Mouse (Mus musculus) gastrocnemius, postnatal 25 days (tissue): ENCODE results near the gene Wdcp. TPM values are rescaled to one million over a fixed set of nuclear protein-coding genes. Genes with fewer than 3 reads are reported as not detected.

Experiments
- total RNA-seq, 2 experiments: library from RNA; stranded (reverse); gene quantifications; 1 replicate in 1 of 2; 2 replicates in 1 of 2; pipeline ENCODE4 v1.2.3; 2021

Wdcp gene
- total RNA-seq, 2 experiments from 2014 or later = 4.6 TPM

Other genes starting within 250 kb of the Wdcp start
- under 1 TPM; 0.11 to 0.18 TPM for gene Fam228a, start 104.9 kb upstream of the Wdcp start, total RNA-seq
- gene Pfn4, start 74.3 kb upstream of the Wdcp start, total RNA-seq = 1 to 10 TPM; 1.4 TPM
- 1 to 10 TPM; 4.7 to 5.0 TPM for gene Fam228b, start 74.0 kb upstream of the Wdcp start, total RNA-seq
- 10 to 100 TPM; 31.8 to 35.6 TPM for gene Sf3b6, start 25.8 kb upstream of the Wdcp start, total RNA-seq
- 1 to 10 TPM in 1 of 2 experiments, under 1 TPM in 1; 0.56 to 1.0 TPM for gene Fkbp1b, start 1.7 kb upstream of the Wdcp start, total RNA-seq
- under 1 TPM; 0.32 to 0.41 TPM for gene Mfsd2b, start 31.1 kb downstream of the Wdcp start, total RNA-seq
- gene Ubxn2a, start 64.4 kb downstream of the Wdcp start, total RNA-seq = 10 to 100 TPM; 83.8 to 96.3 TPM
- 10 to 100 TPM; 16.0 to 16.6 TPM for gene Atad2b, start 74.0 kb downstream of the Wdcp start, total RNA-seq